Mouse (Mus musculus): ENCODE data around the gene Dolk.

The Dolk gene

GRCm38 (mm10) chr2:30286192-30287026 is at the start of gene Dolk, which contains the start of gene Nup188:
Dolk (minus strand) TSS chr2:30286334.
Nup188 (plus strand) TSS chr2:30286397.
- no peaks in the 10 kb centered on the region for H3K27me3 ChIP-seq (ENCODE audit: insufficient read depth, low read length)

GRCm38 (mm10) chr2:30335324-30335723 is 49.2 kb upstream of the Dolk start:
- Histone ChIP-seq H3K9me3 (ENCODE audit: low read length) (no peaks in the 10 kb centered on the region), H3K36me3 (ENCODE audit: insufficient read depth, low read length) (peaks cover 96% of the 10 kb centered on the region), H3K4me1 (replicated peaks; ENCODE audit: low read depth, low read length) (peaks cover 54% of the 10 kb centered on the region), H3K4me3 (replicated peaks; ENCODE audit: low read length) (peak overlapping the region; percentile 35), H3K27me3 (ENCODE audit: insufficient read depth, low read length) (no peaks in the 10 kb centered on the region)
- TF ChIP-seq CTCF (conservative IDR thresholded peaks at IDR 0.05; ENCODE audit: low read length) (no peak), NANOG (IDR thresholded peaks at IDR 0.05; ENCODE audit: borderline replicate concordance, low read length) (peak; percentile 93), POU5F1 (IDR thresholded peaks at IDR 0.05; ENCODE audit: borderline replicate concordance, low read length) (peak; percentile 42; the same call in 1 of the 2 replicates)

More at GRCm38 (mm10) chr2:30286192-30287026, at the start of gene Dolk, which contains the start of gene Nup188:
- Histone ChIP-seq H3K4me3 (replicated peaks; ENCODE audit: low read length) (peak within 1 kb of the TSS; percentile 99), H3K9me3 (ENCODE audit: low read length) (no peaks in the 10 kb centered on the region), H3K4me1 (replicated peaks; ENCODE audit: low read depth, low read length) (peaks cover 40% of the 10 kb centered on the region), H3K36me3 (ENCODE audit: insufficient read depth, low read length) (peaks cover 41% of the 10 kb centered on the region)
- TF ChIP-seq NANOG (IDR thresholded peaks at IDR 0.05; ENCODE audit: borderline replicate concordance, low read length) = no peak
- TF ChIP-seq CTCF (conservative IDR thresholded peaks at IDR 0.05; ENCODE audit: low read length) = no peak
- TF ChIP-seq POU5F1 (IDR thresholded peaks at IDR 0.05; ENCODE audit: borderline replicate concordance, low read length) = no peak

- no peaks in the 10 kb centered on the region for H3K9me3 ChIP-seq (ENCODE audit: low read length)
- H3K36me3 ChIP-seq (ENCODE audit: insufficient read depth, low read length) = peaks cover 100% of the 10 kb centered on the region
- TF ChIP-seq POU5F1 (IDR thresholded peaks at IDR 0.05; ENCODE audit: borderline replicate concordance, low read length) (no peak), CTCF (conservative IDR thresholded peaks at IDR 0.05; ENCODE audit: low read length) (no peak), NANOG (IDR thresholded peaks at IDR 0.05; ENCODE audit: borderline replicate concordance, low read length) (no peak)
- no peaks in the 10 kb centered on the region for H3K27me3 ChIP-seq (ENCODE audit: insufficient read depth, low read length)
- H3K4me1 ChIP-seq (replicated peaks; ENCODE audit: low read depth, low read length) = peaks cover 11% of the 10 kb centered on the region
- no peak overlapping the region for H3K4me3 ChIP-seq (replicated peaks; ENCODE audit: low read length)
Measured at GRCm38 (mm10) chr2:30328791-30329190, 42.7 kb upstream of the Dolk start.

- H3K4me3 ChIP-seq (replicated peaks; ENCODE audit: low read length) = no peak overlapping the region
- H3K4me1 ChIP-seq (replicated peaks; ENCODE audit: low read depth, low read length) = no peaks in the 10 kb centered on the region
- peaks cover 100% of the 10 kb centered on the region for H3K36me3 ChIP-seq (ENCODE audit: insufficient read depth, low read length)
- no peaks in the 10 kb centered on the region for H3K9me3 ChIP-seq (ENCODE audit: low read length)
- H3K27me3 ChIP-seq (ENCODE audit: insufficient read depth, low read length) = no peaks in the 10 kb centered on the region
- TF ChIP-seq CTCF (conservative IDR thresholded peaks at IDR 0.05; ENCODE audit: low read length) (no peak), POU5F1 (IDR thresholded peaks at IDR 0.05; ENCODE audit: borderline replicate concordance, low read length) (no peak), NANOG (IDR thresholded peaks at IDR 0.05; ENCODE audit: borderline replicate concordance, low read length) (no peak)
Measured at GRCm38 (mm10) chr2:30327276-30327675, 41.1 kb upstream of the Dolk start.

GRCm38 (mm10) chr2:30325296-30325695 is 39.2 kb upstream of the Dolk start:
- Histone ChIP-seq H3K27me3 (ENCODE audit: insufficient read depth, low read length) (no peaks in the 10 kb centered on the region), H3K36me3 (ENCODE audit: insufficient read depth, low read length) (peaks cover 100% of the 10 kb centered on the region)
- no peak for TF ChIP-seq CTCF (conservative IDR thresholded peaks at IDR 0.05; ENCODE audit: low read length)
- no peak for TF ChIP-seq NANOG (IDR thresholded peaks at IDR 0.05; ENCODE audit: borderline replicate concordance, low read length)
- TF ChIP-seq POU5F1 (IDR thresholded peaks at IDR 0.05; ENCODE audit: borderline replicate concordance, low read length) = no peak

GRCm38 (mm10) chr2:30323111-30323510 is 37.0 kb upstream of the Dolk start:
- no peaks in the 10 kb centered on the region for H3K9me3 ChIP-seq (ENCODE audit: low read length)
- H3K36me3 ChIP-seq (ENCODE audit: insufficient read depth, low read length) = peaks cover 100% of the 10 kb centered on the region
- H3K4me1 ChIP-seq (replicated peaks; ENCODE audit: low read depth, low read length) = no peaks in the 10 kb centered on the region
- no peaks in the 10 kb centered on the region for H3K27me3 ChIP-seq (ENCODE audit: insufficient read depth, low read length)
- no peak overlapping the region for H3K4me3 ChIP-seq (replicated peaks; ENCODE audit: low read length)
- TF ChIP-seq CTCF (conservative IDR thresholded peaks at IDR 0.05; ENCODE audit: low read length) (no peak), NANOG (IDR thresholded peaks at IDR 0.05; ENCODE audit: borderline replicate concordance, low read length) (no peak), POU5F1 (IDR thresholded peaks at IDR 0.05; ENCODE audit: borderline replicate concordance, low read length) (no peak)

More at GRCm38 (mm10) chr2:30325296-30325695, 39.2 kb upstream of the Dolk start:
- Histone ChIP-seq H3K4me3 (replicated peaks; ENCODE audit: low read length) (no peak overlapping the region), H3K4me1 (replicated peaks; ENCODE audit: low read depth, low read length) (no peaks in the 10 kb centered on the region), H3K9me3 (ENCODE audit: low read length) (no peaks in the 10 kb centered on the region)

GRCm38 (mm10) chr2:30319260-30319659 is 33.1 kb upstream of the Dolk start:
- H3K4me3 ChIP-seq (replicated peaks; ENCODE audit: low read length) = no peak overlapping the region
- H3K9me3 ChIP-seq (ENCODE audit: low read length) = no peaks in the 10 kb centered on the region
- TF ChIP-seq NANOG (IDR thresholded peaks at IDR 0.05; ENCODE audit: borderline replicate concordance, low read length) = no peak
- H3K4me1 ChIP-seq (replicated peaks; ENCODE audit: low read depth, low read length) = peaks cover 11% of the 10 kb centered on the region
- no peaks in the 10 kb centered on the region for H3K27me3 ChIP-seq (ENCODE audit: insufficient read depth, low read length)
- H3K36me3 ChIP-seq (ENCODE audit: insufficient read depth, low read length) = peaks cover 100% of the 10 kb centered on the region

- Histone ChIP-seq H3K27me3 (ENCODE audit: insufficient read depth, low read length) (no peaks in the 10 kb centered on the region), H3K4me1 (replicated peaks; ENCODE audit: low read depth, low read length) (peaks cover 11% of the 10 kb centered on the region), H3K4me3 (replicated peaks; ENCODE audit: low read length) (no peak overlapping the region), H3K9me3 (ENCODE audit: low read length) (no peaks in the 10 kb centered on the region), H3K36me3 (ENCODE audit: insufficient read depth, low read length) (peaks cover 100% of the 10 kb centered on the region)
- no peak for TF ChIP-seq CTCF (conservative IDR thresholded peaks at IDR 0.05; ENCODE audit: low read length)
- TF ChIP-seq NANOG (IDR thresholded peaks at IDR 0.05; ENCODE audit: borderline replicate concordance, low read length) = no peak
- TF ChIP-seq POU5F1 (IDR thresholded peaks at IDR 0.05; ENCODE audit: borderline replicate concordance, low read length) = no peak
Measured at GRCm38 (mm10) chr2:30316955-30317354, 30.8 kb upstream of the Dolk start.
